Mouse (Mus musculus) limb, embryonic 10.5 days (tissue): ENCODE data around the gene 1700037C18Rik. TPM values are rescaled to one million over a fixed set of nuclear protein-coding genes. Genes with fewer than 3 reads are reported as not detected.

ENCODE experiments used
- DNase-seq: peaks from one replicate; pipeline ENCODE4 v3.0.0-alpha.2; 2017; ENCODE audit warnings: low spot score
- H3K27ac ChIP-seq: fragments of 300-500 bp; sonication (generic); 2 replicates; pipeline ENCODE4 v1.5.1; 2016; ENCODE audit warnings: mild to moderate bottlenecking
- H3K27me3 ChIP-seq: fragments of 300-500 bp; sonication (generic); 2 replicates; pipeline ENCODE4 v1.6.1; 2016; ENCODE audit warnings: low read depth, mild to moderate bottlenecking; ENCODE audit not compliant: poor library complexity, severe bottlenecking
- H3K36me3 ChIP-seq: fragments of 300-500 bp; sonication (generic); 2 replicates; pipeline ENCODE4 v1.6.1; 2016; ENCODE audit warnings: mild to moderate bottlenecking, moderate library complexity
- H3K4me1 ChIP-seq: fragments of 300-500 bp; sonication (generic); 2 replicates; pipeline ENCODE4 v1.6.1; 2016
- H3K4me3 ChIP-seq: fragments of 300-500 bp; sonication (generic); 2 replicates; pipeline ENCODE4 v1.5.1; 2016; ENCODE audit warnings: mild to moderate bottlenecking, moderate library complexity
- H3K9me3 ChIP-seq: fragments of 300-500 bp; sonication (generic); replicated peaks from 2 replicates; pipeline ENCODE4 v1.6.1; 2016; ENCODE audit warnings: mild to moderate bottlenecking
- WGBS: fragments of 180-500 bp; shearing (Covaris S2); methylation state at CpG from one replicate; pipeline ENCODE4 v1.1.7; 2016; 5-methylcytosine and 5-hydroxymethylcytosine counted together
- polyA plus RNA-seq: library from polyadenylated mRNA; unstranded; fragments of >200 nt; fragmentation: Nextera tagmentation; extraction: Ambion mirVana; gene quantifications from 2 replicates; pipeline ENCODE4 v1.2.1, GENCODE M21; 2016

Gene 1700037C18Rik
- polyA plus RNA-seq, 1 experiment from 2014 or later, result 8.8 TPM

DNA sequence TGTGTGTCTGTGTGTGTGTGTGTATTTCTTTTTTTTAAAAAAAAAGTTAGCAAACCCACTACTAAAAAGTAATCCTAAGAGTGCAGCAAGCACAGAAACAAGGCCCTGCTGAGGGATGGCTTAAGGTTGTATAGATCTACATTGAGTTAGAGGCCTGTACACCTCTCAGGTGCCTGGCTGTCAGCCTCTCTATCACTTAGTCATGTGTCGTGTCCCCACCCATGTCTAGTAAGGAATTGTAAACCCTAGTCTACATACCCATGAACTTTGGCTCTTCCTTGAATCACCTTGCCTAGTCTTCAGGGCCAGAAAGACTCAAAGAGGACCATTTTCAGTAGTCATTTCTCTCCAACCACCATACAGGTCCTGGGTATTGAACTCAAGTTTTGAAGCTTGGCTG is 11.9 kb downstream of the 1700037C18Rik start:
- no peaks in the 10 kb centered on the region for H3K27me3 ChIP-seq
- no peaks in the 10 kb centered on the region for H3K9me3 ChIP-seq
- no peak for DNase-seq
- no peak overlapping the region for H3K4me3 ChIP-seq
- WGBS, result 83% methylated on average over 1 of the region's 1 CpGs
- no peaks in the 10 kb centered on the region for H3K4me1 ChIP-seq
- peaks cover 65% of the 10 kb centered on the region for H3K36me3 ChIP-seq
- H3K27ac ChIP-seq, result no peak overlapping the region

DNA sequence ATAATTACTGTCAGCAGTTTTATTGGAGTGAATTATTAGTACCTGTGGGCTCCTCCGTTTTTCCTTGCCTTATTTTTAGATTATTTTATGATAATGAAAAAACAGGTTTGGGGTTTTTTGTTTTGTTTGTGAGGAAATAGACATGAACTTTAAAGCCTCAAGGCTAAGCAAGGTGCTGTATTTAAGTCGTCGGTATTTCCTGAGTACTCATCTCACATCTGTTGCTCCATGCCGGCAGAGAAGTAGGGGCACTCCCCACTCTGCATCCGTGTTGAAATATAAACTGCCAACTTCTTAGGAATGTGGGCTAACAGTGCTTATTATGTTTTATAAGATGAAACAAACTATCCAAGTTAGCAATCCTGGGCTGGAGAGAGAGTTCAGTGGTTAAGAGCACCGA is 12.4 kb downstream of the 1700037C18Rik start:
- Histone ChIP-seq H3K4me3 (no peak overlapping the region), H3K27me3 (no peaks in the 10 kb centered on the region), H3K27ac (no peak overlapping the region), H3K9me3 (no peaks in the 10 kb centered on the region), H3K4me1 (no peaks in the 10 kb centered on the region), H3K36me3 (peaks cover 60% of the 10 kb centered on the region)
- 84% methylated on average over 6 of the region's 6 CpGs for WGBS
- no peak for DNase-seq

DNA sequence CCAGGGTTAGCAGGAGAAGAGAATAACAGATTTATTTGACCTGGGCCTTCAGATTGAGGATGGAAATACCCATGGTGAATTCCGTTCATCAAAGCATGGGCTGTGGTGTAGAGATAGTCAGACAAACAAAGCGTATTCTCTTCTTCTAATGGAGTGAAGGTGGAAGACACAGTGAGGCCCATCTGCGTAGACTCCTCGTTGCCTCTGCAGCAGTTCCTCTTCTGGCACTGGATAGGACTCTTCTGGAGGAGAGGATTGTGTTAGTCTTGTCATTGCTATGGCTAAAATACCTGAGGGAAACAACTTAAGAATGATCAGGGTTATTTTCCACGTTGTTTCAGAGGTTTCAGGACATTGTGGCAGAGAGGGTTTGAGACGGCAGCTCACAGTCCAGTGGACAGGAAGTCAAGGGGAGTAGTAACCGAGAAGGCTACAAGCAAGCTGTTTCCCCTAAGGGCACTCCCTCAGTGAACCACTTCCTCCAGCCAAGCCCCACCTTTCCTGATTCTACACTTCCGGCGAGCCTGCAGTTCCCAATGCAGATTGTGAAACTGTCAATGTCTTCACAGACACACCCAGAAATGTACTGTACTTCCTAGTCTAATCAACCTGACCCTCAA is 13.2 kb downstream of the 1700037C18Rik start:
- Histone ChIP-seq H3K27ac (no peak overlapping the region), H3K4me1 (no peaks in the 10 kb centered on the region), H3K27me3 (no peaks in the 10 kb centered on the region), H3K9me3 (no peaks in the 10 kb centered on the region), H3K4me3 (no peak overlapping the region), H3K36me3 (peaks cover 53% of the 10 kb centered on the region)
- 79% methylated on average over 9 of the region's 9 CpGs for WGBS
- no peak for DNase-seq

GRCm38 (mm10) chr16:3893739-3894138 is 14.8 kb downstream of the 1700037C18Rik start:
- H3K27ac ChIP-seq, result no peak overlapping the region
- peaks cover 39% of the 10 kb centered on the region for H3K36me3 ChIP-seq
- 74% methylated on average over 3 of the region's 3 CpGs for WGBS
- H3K9me3 ChIP-seq, result no peaks in the 10 kb centered on the region
- no peak overlapping the region for H3K4me3 ChIP-seq
- H3K27me3 ChIP-seq, result no peaks in the 10 kb centered on the region
- no peak for DNase-seq
- no peaks in the 10 kb centered on the region for H3K4me1 ChIP-seq

GRCm38 (mm10) chr16:3891621-3892295 is 16.7 kb downstream of the 1700037C18Rik start:
- WGBS, result 97% methylated on average over 14 of the region's 14 CpGs
- Histone ChIP-seq H3K4me1 (no peaks in the 10 kb centered on the region), H3K36me3 (peaks cover 22% of the 10 kb centered on the region)

DNA sequence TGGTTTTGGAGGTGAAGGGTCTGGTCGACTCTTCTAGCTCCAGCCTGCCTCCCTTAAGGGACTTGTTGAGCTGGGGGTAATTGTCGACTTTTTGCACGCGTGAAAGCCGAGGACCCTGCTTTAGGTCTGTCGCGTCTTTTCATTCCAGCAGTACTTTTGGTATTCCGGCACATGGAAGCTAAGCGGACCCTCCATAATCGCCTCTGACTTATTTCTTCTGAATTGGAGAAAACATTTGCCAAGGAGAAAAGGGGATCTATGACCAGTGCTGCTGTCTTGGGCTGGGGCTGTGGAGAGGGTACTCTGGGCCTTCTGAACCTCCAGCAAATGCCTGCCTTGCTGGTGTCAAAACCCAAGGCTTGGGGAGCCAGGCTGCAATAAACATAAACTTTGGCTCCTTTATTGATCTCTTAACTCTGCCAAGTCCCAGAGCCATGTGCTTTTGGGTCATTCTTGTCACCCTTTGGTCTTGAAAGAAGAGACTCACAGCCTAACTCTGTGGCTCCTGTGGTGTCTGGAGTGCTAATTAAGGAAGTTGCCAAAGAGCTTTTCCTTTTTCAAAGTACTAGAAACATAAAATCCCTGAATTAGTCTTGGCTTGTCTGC is 23.3 kb downstream of the 1700037C18Rik start:
- H3K27ac ChIP-seq, result peak overlapping the region; percentile 92
- no peaks in the 10 kb centered on the region for H3K27me3 ChIP-seq
- WGBS, result 7% methylated on average over 10 of the region's 10 CpGs
- H3K9me3 ChIP-seq, result no peaks in the 10 kb centered on the region
- H3K4me3 ChIP-seq, result peak overlapping the region; percentile 96
- DNase-seq, result no peak
- peaks cover 11% of the 10 kb centered on the region for H3K4me1 ChIP-seq
- peaks cover 9% of the 10 kb centered on the region for H3K36me3 ChIP-seq

More at GRCm38 (mm10) chr16:3891621-3892295, 16.7 kb downstream of the 1700037C18Rik start:
- Histone ChIP-seq H3K27ac (no peak overlapping the region), H3K27me3 (no peaks in the 10 kb centered on the region), H3K9me3 (no peaks in the 10 kb centered on the region), H3K4me3 (no peak overlapping the region)
- no peak for DNase-seq

DNA sequence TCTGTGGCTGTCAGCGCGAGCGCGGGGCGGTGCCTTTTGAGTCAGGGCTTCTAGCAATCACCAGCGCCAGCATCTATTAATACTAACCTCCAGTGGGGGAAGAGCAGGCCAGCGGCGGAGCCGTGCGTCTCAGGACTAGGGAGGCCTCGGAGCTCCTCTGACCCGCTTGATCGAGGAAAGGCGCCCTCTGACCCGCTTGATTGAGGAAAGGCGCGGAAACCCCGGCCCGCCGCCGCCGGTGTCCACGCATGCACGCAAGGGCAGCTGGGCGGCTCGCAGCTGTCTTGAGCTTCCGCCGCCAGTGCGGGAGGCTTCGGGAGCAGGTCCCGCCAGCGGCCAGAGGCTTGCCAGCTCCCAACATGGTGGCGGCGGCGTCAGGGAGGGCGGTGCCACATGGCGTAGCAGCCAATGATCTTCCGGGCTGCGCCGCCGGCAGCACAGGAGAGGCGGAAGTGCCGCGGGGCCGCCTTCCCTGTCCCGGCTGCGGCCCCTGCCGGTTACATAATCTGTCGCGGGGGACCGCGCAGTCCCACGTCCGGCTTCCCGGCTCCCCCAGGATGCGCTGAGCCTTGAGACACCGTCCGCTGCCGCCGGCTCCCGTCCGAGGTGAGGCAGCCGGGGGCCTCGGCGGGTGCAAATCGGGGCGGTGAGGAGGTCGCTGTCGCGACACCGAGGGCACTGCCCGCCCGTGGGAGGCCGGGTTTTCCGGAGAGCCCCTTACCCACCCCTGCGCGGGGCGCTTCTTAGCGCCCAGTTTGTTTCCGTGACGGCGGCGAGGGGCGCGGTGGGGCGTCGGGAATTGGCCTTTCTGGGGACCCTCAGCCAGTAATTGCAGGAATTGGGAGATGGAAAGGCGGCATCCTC is 24.1 kb downstream of the 1700037C18Rik start, which contains the start of the genes Zfp597 and Gm20695:
TSS of gene Zfp597 (minus strand) at position 361 of the 864 bp plus-strand sequence.
TSS of gene Gm20695 (plus strand) at position 448 of the 864 bp plus-strand sequence.
- DNase-seq, result peak; percentile 94
- WGBS, result under 1% methylated on average over 88 of the region's 88 CpGs
- H3K9me3 ChIP-seq, result no peaks in the 10 kb centered on the region
- peaks cover 12% of the 10 kb centered on the region for H3K36me3 ChIP-seq
- peak within 1 kb of the TSS; percentile 96 for H3K4me3 ChIP-seq
- H3K27me3 ChIP-seq, result no peaks in the 10 kb centered on the region
- H3K27ac ChIP-seq, result peak within 1 kb of the TSS; percentile 92
- peaks cover 11% of the 10 kb centered on the region for H3K4me1 ChIP-seq

DNA sequence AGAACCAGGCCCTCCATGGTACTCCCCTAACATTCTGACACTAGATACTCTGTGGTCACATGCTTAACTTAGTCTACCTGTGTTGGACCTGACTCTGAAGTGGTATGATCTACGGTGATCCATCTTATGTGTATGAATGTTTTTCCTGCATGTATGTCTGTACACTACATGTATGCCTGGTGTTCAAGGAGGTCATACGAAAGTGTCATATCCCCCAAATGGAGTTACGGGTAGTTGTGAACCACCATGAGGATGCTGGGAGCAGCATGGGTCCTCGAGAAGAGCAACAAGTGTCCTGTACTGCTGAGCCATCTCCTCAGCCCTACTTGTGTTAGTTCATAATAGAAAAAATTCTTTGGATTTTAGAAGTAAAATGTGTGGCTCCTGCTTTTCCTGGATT is 32.1 kb downstream of the 1700037C18Rik start:
- no peak overlapping the region for H3K4me3 ChIP-seq
- no peak for DNase-seq
- no peaks in the 10 kb centered on the region for H3K9me3 ChIP-seq
- H3K4me1 ChIP-seq, result peaks cover 16% of the 10 kb centered on the region
- peaks cover 13% of the 10 kb centered on the region for H3K36me3 ChIP-seq
- no peak overlapping the region for H3K27ac ChIP-seq
- 93% methylated on average over 4 of the region's 4 CpGs for WGBS
- H3K27me3 ChIP-seq, result no peaks in the 10 kb centered on the region

DNA sequence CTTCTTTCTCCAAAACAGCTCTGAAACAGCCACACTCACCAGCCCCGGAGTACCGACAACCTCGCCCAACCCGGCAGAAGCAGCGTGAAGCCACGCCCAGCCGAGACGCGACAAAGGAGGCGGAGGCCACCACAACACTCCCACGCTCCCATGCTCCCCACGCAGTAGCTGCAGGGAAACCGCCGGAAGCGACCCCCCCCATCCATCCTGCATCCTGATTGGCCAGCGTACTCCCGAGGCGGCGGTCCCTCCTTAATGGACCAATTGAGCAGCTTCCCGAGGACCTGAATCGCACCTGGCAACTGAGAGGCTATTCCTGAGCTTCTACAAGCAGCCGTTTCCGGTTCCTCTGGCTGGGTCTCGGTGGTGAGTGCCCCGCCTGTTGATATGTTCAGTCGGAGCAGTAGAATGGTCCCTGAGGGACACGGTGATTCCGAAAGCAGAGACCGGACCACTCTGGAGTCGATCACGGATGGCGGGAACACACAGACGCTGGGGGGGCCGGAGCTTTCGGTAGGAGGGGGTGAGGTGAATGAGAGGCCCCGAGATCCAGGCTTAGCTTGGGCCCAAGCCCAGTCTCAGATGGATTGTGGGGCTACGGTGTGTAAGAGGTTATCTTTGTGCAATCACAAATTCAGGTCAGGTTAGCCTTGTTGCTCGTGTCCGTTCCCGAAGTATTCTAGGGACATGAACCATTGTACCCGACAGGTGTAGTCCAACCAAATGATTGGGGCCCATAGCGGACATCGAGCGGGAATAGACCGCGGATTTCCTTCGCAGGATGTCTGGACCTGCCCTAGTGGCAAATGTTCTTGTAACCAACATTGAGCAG is 36.1 kb downstream of the 1700037C18Rik start, which contains the start of gene Naa60:
TSS of gene Naa60 (plus strand) at position 160 of the 832 bp plus-strand sequence.
- peak within 1 kb of the TSS; percentile 72 for H3K4me3 ChIP-seq
- WGBS, result 7% methylated on average over 47 of the region's 47 CpGs
- H3K4me1 ChIP-seq, result peaks cover 18% of the 10 kb centered on the region

DNA sequence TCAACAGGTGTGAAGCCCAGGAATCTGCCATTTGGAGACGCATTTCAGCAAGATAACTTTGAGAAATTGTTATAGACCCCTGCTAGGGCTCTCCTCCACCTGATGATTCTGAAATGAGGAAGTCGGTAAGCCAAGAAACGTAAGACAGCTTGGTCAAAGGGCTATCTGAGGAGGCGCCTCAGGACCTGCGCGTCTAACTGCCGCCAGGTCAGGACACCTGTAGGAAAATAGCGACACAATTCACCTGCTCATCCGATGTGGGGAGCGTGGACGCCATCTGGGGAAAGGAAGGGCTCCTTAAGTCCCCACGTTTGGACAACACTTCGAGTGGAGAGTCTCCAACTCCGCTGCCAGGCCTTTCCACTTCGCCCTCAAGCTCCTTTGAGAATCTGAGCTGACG is 36.7 kb downstream of the 1700037C18Rik start:
- peaks cover 18% of the 10 kb centered on the region for H3K4me1 ChIP-seq
- 1% methylated on average over 16 of the region's 16 CpGs for WGBS
- DNase-seq, result no peak
- peak overlapping the region; percentile 72 for H3K4me3 ChIP-seq
- H3K27me3 ChIP-seq, result no peaks in the 10 kb centered on the region
- H3K27ac ChIP-seq, result peak overlapping the region; percentile 87
- H3K9me3 ChIP-seq, result no peaks in the 10 kb centered on the region
- peaks cover 15% of the 10 kb centered on the region for H3K36me3 ChIP-seq

More for the DNA sequence above, 36.1 kb downstream of the 1700037C18Rik start, which contains the start of gene Naa60:
- Histone ChIP-seq H3K9me3 (no peaks in the 10 kb centered on the region), H3K27ac (peak within 1 kb of the TSS; percentile 87), H3K27me3 (no peaks in the 10 kb centered on the region), H3K36me3 (peaks cover 11% of the 10 kb centered on the region)
- DNase-seq, result peak; percentile 95

DNA sequence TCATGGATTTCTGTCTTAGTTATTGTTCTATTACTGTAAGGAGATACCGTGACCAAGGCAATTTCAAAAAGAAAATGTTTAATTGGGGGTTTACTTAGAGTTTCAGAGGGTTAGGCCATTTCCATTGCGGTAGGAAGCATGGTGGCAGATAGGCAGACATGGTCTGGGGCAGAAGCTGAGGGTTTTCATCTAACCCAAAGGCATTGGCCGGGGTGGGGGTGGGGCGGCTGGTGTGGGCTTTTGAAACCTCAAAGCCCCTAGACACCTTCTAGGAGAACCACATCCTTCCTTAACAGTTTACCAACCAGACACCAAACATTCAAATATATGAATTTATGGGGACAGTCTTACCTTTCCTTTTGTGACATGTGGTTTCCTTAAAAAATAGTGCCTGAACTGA is 49.2 kb downstream of the 1700037C18Rik start:
- no peak overlapping the region for H3K27ac ChIP-seq
- no peak for DNase-seq
- H3K36me3 ChIP-seq, result peaks cover 26% of the 10 kb centered on the region
- H3K4me3 ChIP-seq, result no peak overlapping the region
- WGBS, result 93% methylated on average over 4 of the region's 4 CpGs
- no peaks in the 10 kb centered on the region for H3K9me3 ChIP-seq
- no peaks in the 10 kb centered on the region for H3K4me1 ChIP-seq
- H3K27me3 ChIP-seq, result no peaks in the 10 kb centered on the region

- Histone ChIP-seq H3K9me3 (no peaks in the 10 kb centered on the region), H3K36me3 (peaks cover 4% of the 10 kb centered on the region), H3K4me3 (no peak overlapping the region), H3K27me3 (no peaks in the 10 kb centered on the region), H3K27ac (no peak overlapping the region), H3K4me1 (peaks cover 6% of the 10 kb centered on the region; the same call in 1 of the 2 replicates)
- 83% methylated on average over 1 of the region's 1 CpGs for WGBS
- DNase-seq, result no peak
Measured at GRCm38 (mm10) chr16:3855776-3856175, 52.7 kb downstream of the 1700037C18Rik start.
